Mouse (Mus musculus): ENCODE measurements around the gene Oas1f.
"Not testable (repeated sequence)": the region's sequence is repeated elsewhere in the genome, so short reads cannot be mapped to it uniquely, and the experiment has no call there.

- not testable (repeated sequence) for TF ChIP-seq CTCF (IDR thresholded peaks at IDR 0.05; ENCODE audit: low read depth, low read length); POLR2A (IDR thresholded peaks at IDR 0.05; ENCODE audit: extremely low read depth, insufficient read depth, low read length)
Observed at GRCm38 (mm10) chr5:120878803-120879202, 31.6 kb downstream of the Oas1f start.

All from liver, adult 2 months (tissue).